Mouse (Mus musculus) neural tube, embryonic 11.5 days (tissue): ENCODE measurements at regions not wholly inside any gene's neighbourhood (a gene's known extent, or its start where the extent isn't known, plus 50 kb on each side); places are given as distances from the start of the nearest gene placed in this dataset.
A peak's percentile ranks its signal among the peaks of the same experiment; 100 is the strongest.

Source experiments
- ATAC-seq: fragments of 200-750 bp; cut with Nextera tagmentation; 2 replicates; pipeline ENCODE4 v1.8.0; 2017; ENCODE audit warnings: moderate number of reproducible peaks, mild to moderate bottlenecking, moderate TSS enrichment, moderate library complexity; ENCODE audit not compliant: insufficient read depth, low FRiP score, low TSS enrichment
- DNase-seq: peaks from one replicate; pipeline ENCODE4 v3.0.0-alpha.2; 2015; ENCODE audit warnings: low spot score
- H3K27ac ChIP-seq: fragments of 300-500 bp; sonication (generic); 2 replicates; pipeline ENCODE4 v1.5.1; 2014; ENCODE audit warnings: low read depth, mild to moderate bottlenecking, low read length
- H3K27me3 ChIP-seq: fragments of 300-500 bp; sonication (generic); 2 replicates; pipeline ENCODE4 v1.6.1; 2014; ENCODE audit warnings: mild to moderate bottlenecking, low read length, mixed read lengths; ENCODE audit not compliant: control insufficient read depth, insufficient read depth
- H3K36me3 ChIP-seq: fragments of 300-500 bp; sonication (generic); 2 replicates; pipeline ENCODE4 v1.6.1; 2014; ENCODE audit warnings: mild to moderate bottlenecking, low read length, moderate library complexity, mixed read lengths; ENCODE audit not compliant: control insufficient read depth, insufficient read depth
- H3K4me1 ChIP-seq: fragments of 300-500 bp; sonication (generic); 2 replicates; pipeline ENCODE4 v1.6.1; 2014; ENCODE audit warnings: low read length, mixed read lengths; ENCODE audit not compliant: control insufficient read depth, insufficient read depth
- H3K4me2 ChIP-seq: fragments of 300-500 bp; sonication (generic); 2 replicates; pipeline ENCODE4 v1.6.1; 2014; ENCODE audit warnings: low read depth, mild to moderate bottlenecking, moderate library complexity
- H3K4me3 ChIP-seq: fragments of 300-500 bp; sonication (generic); 2 replicates; pipeline ENCODE4 v1.5.1; 2014; ENCODE audit warnings: low read depth, low read length
- H3K9ac ChIP-seq: fragments of 300-500 bp; sonication (generic); 2 replicates; pipeline ENCODE4 v1.6.1; 2014; ENCODE audit warnings: mild to moderate bottlenecking, low read length
- H3K9me3 ChIP-seq: fragments of 300-500 bp; sonication (generic); 2 replicates; pipeline ENCODE4 v1.6.1; 2016; ENCODE audit warnings: low read length; ENCODE audit not compliant: control insufficient read depth
- WGBS: fragments of 180-500 bp; shearing (Covaris S2); extraction: QIAGEN DNeasy Blood & Tissue Kit; methylation state at CpG from one replicate; pipeline ENCODE4 v1.1.7; 2014; 5-methylcytosine and 5-hydroxymethylcytosine counted together

DNA sequence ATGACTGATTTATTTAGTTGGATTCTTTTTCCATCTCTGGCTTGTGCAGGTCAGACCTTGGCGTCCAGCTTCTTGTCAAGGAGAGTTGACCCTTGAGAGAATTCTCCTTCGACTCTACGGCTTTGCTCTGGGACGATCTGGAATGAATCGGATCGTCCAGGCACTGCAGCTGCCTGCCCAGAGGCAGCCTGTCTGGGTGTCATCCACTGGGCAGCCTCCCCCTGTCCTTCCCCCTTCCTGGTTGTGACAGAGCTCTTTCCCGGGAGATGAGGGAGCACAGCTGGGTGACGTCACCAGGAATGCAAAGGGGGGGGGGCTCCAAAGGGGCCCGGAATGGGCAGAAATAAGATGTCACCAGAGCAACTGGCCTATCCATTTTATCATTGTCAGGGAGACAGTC is 101.9 kb downstream of the Gm525 start:
- no peaks in the 10 kb centered on the region for H3K36me3 ChIP-seq
- no peaks in the 10 kb centered on the region for H3K9me3 ChIP-seq
- ATAC-seq (no peak), DNase-seq (peak; percentile 44)
- H3K4me2 ChIP-seq = 0 out of 2 replicates have a peak overlapping the region, but pooled peaks have one; percentile 12
- no peak overlapping the region for H3K27ac ChIP-seq
- 20% methylated on average over 9 of the region's 9 CpGs for WGBS
- no peaks in the 10 kb centered on the region for H3K27me3 ChIP-seq
- H3K4me3 ChIP-seq = no peak overlapping the region
- no peaks in the 10 kb centered on the region; the same call in 1 of the 2 replicates for H3K4me1 ChIP-seq
- H3K9ac ChIP-seq = no peak overlapping the region

GRCm38 (mm10) chr11:89174967-89175366 is 101.3 kb downstream of the Gm525 start:
- ATAC-seq (no peak), DNase-seq (no peak)
- Histone ChIP-seq H3K27ac (no peak overlapping the region), H3K36me3 (no peaks in the 10 kb centered on the region), H3K4me1 (no peaks in the 10 kb centered on the region; the same call in 1 of the 2 replicates), H3K9me3 (no peaks in the 10 kb centered on the region), H3K4me3 (no peak overlapping the region), H3K27me3 (no peaks in the 10 kb centered on the region), H3K9ac (no peak overlapping the region), H3K4me2 (no peak overlapping the region)
- WGBS = 33% methylated on average over 6 of the region's 6 CpGs

- H3K4me3 ChIP-seq = no peak overlapping the region
- DNase-seq (peak; percentile 82), ATAC-seq (no peak)
- H3K9me3 ChIP-seq = no peaks in the 10 kb centered on the region
- no peak overlapping the region for H3K27ac ChIP-seq
- H3K9ac ChIP-seq = no peak overlapping the region
- H3K4me1 ChIP-seq = no peaks in the 10 kb centered on the region
- no peak overlapping the region for H3K4me2 ChIP-seq
- H3K27me3 ChIP-seq = no peaks in the 10 kb centered on the region
- WGBS = 13% methylated on average over 6 of the region's 6 CpGs
- H3K36me3 ChIP-seq = no peaks in the 10 kb centered on the region
Measured at GRCm38 (mm10) chr11:89165278-89165677, 91.6 kb downstream of the Gm525 start.

DNA sequence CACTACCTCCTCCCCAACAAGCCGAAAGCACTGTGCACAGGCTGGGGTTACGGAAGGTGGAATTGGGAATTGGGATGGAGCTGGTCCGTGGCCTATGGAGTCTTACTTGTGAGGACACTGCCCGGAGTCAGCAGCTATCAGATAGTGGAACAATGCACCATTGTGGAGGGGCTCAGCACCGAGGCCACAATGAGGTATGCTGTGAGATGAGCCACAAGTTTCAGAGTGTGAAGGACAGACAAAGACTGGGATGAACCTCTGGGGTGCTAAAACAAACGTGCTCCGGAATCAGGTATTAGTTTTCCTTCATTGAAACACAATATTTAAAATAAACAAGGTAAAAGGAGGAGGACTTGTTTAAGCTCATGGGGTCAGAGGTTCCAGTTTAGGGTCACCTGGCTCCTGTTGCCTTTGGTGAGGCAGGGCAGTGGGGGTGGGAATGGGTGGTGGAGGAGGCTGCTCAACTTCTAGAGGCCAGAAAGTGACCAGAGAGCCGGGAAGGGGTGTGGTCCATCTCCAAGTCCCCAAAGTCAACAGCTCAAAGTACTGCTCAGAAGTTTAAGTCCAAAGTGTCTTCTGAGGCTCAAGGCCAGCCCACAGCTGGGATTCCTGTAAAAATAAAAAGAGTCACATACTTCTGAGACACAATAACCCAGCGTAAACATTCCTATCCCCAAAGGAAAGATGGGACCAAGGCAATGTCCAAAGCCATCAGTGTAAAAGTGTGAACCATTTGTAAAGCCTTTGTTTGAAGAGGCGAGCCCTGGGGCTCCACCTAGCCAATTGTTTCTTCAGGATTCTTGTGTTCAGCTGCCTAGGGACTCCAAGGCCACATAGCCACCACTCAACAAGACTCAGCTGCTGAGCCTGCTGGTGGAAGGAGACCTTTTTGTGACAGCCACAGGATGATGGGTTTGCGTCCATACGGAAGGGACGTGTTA is 80.1 kb downstream of the Gm525 start:
- WGBS = 79% methylated on average over 13 of the region's 13 CpGs
- no peaks in the 10 kb centered on the region for H3K9me3 ChIP-seq
- no peaks in the 10 kb centered on the region for H3K4me1 ChIP-seq
- no peak overlapping the region for H3K9ac ChIP-seq
- no peaks in the 10 kb centered on the region for H3K36me3 ChIP-seq
- H3K4me2 ChIP-seq = no peak overlapping the region
- no peak overlapping the region for H3K27ac ChIP-seq
- DNase-seq (peak; percentile 9), ATAC-seq (no peak)
- no peaks in the 10 kb centered on the region for H3K27me3 ChIP-seq
- H3K4me3 ChIP-seq = no peak overlapping the region

GRCm38 (mm10) chr11:89147990-89148389 is 74.3 kb downstream of the Gm525 start:
- no peak overlapping the region for H3K9ac ChIP-seq
- ATAC-seq = no peak

GRCm38 (mm10) chr11:89145281-89145945 is 71.8 kb downstream of the Gm525 start:
- H3K27ac ChIP-seq = no peak overlapping the region
- no peak for DNase-seq
- peak; percentile 40; the same call in 1 of the 2 replicates for ATAC-seq
- H3K4me3 ChIP-seq = no peak overlapping the region
- no peak overlapping the region for H3K4me2 ChIP-seq
- no peaks in the 10 kb centered on the region for H3K27me3 ChIP-seq
- H3K4me1 ChIP-seq = peaks cover 8% of the 10 kb centered on the region
- no peaks in the 10 kb centered on the region for H3K36me3 ChIP-seq
- no peaks in the 10 kb centered on the region for H3K9me3 ChIP-seq
- 58% methylated on average over 19 of the region's 19 CpGs for WGBS
- H3K9ac ChIP-seq = no peak overlapping the region

More at GRCm38 (mm10) chr11:89147990-89148389, 74.3 kb downstream of the Gm525 start:
- no peak overlapping the region for H3K4me3 ChIP-seq
- peaks cover 5% of the 10 kb centered on the region for H3K4me1 ChIP-seq
- H3K4me2 ChIP-seq = no peak overlapping the region
- no peak overlapping the region for H3K27ac ChIP-seq
- H3K9me3 ChIP-seq = no peaks in the 10 kb centered on the region
- H3K27me3 ChIP-seq = no peaks in the 10 kb centered on the region
- WGBS = 89% methylated on average over 8 of the region's 8 CpGs
- DNase-seq = no peak
- H3K36me3 ChIP-seq = no peaks in the 10 kb centered on the region

DNA sequence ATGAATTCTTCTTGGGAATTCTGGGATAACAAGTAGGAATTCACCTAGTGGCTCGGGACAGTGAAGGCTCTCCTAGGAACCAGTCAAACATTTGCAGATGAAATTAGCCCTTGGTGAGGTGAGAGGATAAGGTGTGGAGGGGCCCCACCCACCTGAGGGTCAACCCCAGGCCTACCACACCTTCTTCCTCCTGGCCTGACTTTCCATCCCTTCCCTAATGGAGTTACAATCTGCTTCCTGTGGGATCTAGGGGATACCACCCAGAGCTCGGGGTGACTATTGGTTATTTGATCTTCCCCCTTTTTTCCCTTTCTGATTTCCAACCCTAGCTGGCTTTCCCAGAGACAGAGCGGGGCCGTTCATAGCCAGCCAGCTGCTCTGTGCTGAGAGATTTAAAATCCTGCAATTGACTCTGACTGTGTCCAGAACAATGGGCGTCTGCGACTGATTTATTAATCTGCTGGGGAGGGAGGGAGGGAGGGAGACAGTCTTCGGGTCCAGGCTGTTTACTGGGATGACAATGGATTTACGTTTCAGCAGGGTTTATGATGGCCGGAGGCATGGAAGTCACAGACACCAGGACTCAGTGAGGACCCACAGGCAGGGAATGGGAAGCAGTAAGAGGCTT is 69.0 kb downstream of the Gm525 start:
- no peaks in the 10 kb centered on the region for H3K36me3 ChIP-seq
- H3K27me3 ChIP-seq = no peaks in the 10 kb centered on the region
- DNase-seq (peak; percentile 60), ATAC-seq (peak; percentile 71)
- no peak overlapping the region for H3K4me3 ChIP-seq
- H3K9me3 ChIP-seq = no peaks in the 10 kb centered on the region
- H3K27ac ChIP-seq = no peak overlapping the region
- H3K4me1 ChIP-seq = peaks cover 8% of the 10 kb centered on the region
- 0 out of 2 replicates have a peak overlapping the region, but pooled peaks have one; percentile 9 for H3K4me2 ChIP-seq
- 28% methylated on average over 9 of the region's 9 CpGs for WGBS
- no peak overlapping the region for H3K9ac ChIP-seq
